Mouse (Mus musculus) thymus, postnatal 0 days (tissue): Measurements from ENCODE around the gene Wapl. TPM values are rescaled to one million over a fixed set of nuclear protein-coding genes. Genes with fewer than 3 reads are reported as not detected.

ENCODE experiments used
- DNase-seq: peaks from one replicate; pipeline ENCODE4 v3.0.0-alpha.2; 2015; ENCODE audit warnings: low spot score
- polyA plus RNA-seq: library from polyadenylated mRNA; unstranded; fragments of >200 nt; fragmentation: Nextera tagmentation; extraction: Ambion mirVana; gene quantifications from 2 replicates; pipeline ENCODE4 v1.2.1, GENCODE M21; 2015

Gene Wapl
- 38.3 and 49.7 TPM in 2 replicates for polyA plus RNA-seq

GRCm38 (mm10) chr14:34673395-34674228 is at the start of gene Wapl:
TSS of gene Wapl (plus strand) at chr14:34673928.
- peak; percentile 96 for DNase-seq

DNA sequence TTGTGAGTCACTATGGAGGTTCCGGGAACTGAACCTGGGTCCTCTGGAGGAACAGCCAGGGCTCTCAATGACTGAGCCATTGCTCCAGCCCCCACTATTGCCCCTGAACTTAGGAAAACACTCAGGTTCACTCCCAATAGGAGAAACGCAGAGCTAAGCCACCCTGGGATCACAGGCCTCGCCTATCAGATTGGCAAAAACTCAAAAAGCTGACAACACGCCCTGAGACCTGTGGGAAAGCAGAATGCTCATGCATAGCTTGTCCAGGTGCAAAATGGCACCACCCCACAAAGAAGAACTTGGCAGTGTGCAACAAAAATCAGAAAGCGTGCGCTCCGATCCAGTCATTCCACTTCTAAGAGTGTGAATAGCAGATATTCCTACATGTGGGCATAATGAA is 46.9 kb upstream of the Wapl start:
- DNase-seq, result no peak

GRCm38 (mm10) chr14:34632722-34633448 is 40.8 kb upstream of the Wapl start:
- DNase-seq, result peak; percentile 16

- DNase-seq, result no peak
Measured at GRCm38 (mm10) chr14:34635192-34635591, 38.5 kb upstream of the Wapl start.

DNA sequence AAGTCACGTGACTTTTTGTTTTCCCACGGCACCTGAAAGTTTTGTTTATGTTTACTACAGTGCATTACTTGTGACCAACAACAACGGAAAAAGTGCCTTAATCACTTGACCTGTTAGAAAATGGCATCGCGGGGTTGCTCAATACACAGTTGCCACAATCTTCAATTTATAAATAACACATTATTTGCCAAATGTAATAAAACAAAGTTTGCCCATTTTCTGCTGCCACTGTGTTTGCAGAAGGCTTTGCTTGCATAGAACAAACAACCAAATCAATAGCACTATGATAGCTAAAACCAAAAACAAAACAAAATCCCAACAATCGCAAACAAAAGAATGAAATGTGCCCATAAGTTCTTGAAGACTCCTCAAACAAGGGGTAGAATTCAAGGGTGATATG is 38.0 kb upstream of the Wapl start:
- no peak for DNase-seq

GRCm38 (mm10) chr14:34644140-34644539 is 29.6 kb upstream of the Wapl start:
- no peak for DNase-seq

- DNase-seq, result no peak
Measured at GRCm38 (mm10) chr14:34647870-34648475, 25.8 kb upstream of the Wapl start.

DNA sequence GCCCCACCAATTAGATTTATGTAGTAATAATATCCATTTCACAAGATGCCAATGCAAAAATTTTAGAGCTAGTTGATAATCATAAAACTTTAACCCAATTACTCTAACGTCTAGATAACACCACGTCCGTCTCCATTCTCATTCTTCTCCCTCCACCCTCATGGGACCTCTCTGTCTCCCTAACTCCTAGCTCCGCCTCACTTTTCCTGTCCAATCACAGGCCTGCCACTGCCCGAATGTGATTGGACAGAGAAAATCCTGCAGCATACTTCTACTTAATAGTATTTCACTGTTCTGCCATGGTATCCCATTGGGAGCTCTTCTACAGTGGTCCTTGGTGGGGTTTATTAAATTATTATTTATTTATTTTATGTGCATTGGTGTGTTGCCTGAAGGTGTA is 16.6 kb upstream of the Wapl start:
- DNase-seq, result no peak

DNA sequence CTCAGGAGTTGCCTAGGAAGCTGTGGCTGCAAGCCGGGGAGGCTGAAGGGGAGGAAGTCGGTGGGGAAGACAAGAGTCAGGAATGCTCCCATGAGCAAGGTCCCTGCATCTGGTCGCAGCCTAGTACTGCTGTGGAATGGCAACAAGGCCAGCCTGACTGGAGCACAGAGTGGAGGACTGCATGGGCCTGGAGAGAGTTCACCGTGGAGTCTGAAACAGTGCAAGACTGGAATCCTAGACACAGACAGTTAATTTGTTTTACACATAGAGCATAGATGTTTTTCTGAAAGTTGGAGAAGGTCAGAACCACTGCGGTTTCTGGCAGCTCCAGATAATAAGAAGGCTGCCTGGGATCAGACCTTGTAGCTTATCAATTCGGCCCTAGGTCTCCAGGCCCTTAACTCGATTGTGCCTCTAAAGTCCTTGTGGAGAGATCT is 13.4 kb upstream of the Wapl start:
- peak; percentile 61 for DNase-seq

- DNase-seq, result no peak
Measured at GRCm38 (mm10) chr14:34660788-34661591, 12.7 kb upstream of the Wapl start.

- DNase-seq, result peak; percentile 89
Measured at GRCm38 (mm10) chr14:34661621-34662477, 11.9 kb upstream of the Wapl start.

- DNase-seq, result no peak
Measured at GRCm38 (mm10) chr14:34662478-34662826, 11.3 kb upstream of the Wapl start.

DNA sequence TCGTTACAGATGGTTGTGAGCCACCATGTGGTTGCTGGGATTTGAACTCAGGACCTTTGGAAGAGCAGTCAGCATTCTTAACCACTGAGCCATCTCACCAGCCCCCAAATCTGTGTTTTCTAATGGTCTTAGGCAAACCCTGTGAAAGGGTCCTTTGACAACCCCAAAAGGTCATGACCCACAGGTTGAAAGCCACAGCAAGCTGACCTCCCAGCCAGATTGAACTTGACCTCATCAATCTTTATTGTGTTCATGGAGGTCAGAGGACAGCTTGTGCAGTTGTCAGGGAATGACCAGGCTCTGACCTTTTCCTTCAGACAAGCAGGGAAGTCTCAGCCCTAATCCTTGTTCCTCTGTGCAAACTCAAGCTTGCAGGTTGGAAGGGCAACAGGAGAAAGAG is 10.3 kb upstream of the Wapl start:
- DNase-seq, result no peak

DNA sequence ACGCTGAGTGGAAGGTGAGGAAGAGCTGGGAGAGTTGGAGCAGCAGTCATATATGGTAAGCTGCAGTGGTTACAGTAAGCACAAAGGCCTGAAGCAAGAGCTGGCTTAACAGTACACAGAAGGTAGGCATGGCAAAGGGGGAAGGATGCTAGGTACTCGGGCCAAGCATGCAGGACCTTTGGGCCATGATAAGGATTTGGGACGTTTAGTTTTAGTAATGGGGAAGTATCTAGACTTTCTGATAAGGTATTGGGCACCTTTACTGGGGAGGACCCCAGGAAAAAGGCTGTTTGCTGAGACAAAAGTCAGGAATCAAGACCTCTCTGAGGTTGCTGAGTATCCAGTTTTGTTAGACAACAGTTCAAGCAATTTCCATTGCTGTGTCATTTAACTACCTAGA is 4.6 kb upstream of the Wapl start:
- no peak for DNase-seq

DNA sequence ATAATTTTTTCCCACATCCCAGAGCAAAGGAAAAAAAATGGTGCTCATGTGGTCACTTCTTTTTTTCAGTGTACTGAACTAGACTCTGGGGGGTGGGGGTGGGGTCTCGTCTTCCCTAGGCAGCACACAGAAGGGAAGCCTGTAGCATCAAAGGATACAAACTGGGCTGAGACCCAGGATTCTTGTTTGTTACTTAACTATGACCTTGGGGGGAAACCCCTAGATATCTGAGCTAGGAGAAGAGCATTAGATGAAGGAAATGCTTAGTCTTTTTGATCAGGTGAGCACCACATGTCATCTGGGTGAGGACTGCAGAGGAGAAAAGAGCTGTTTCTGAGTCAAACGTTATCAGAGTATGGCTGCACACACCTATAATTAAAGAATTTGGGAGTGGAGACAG is 3.5 kb upstream of the Wapl start:
- DNase-seq, result no peak

DNA sequence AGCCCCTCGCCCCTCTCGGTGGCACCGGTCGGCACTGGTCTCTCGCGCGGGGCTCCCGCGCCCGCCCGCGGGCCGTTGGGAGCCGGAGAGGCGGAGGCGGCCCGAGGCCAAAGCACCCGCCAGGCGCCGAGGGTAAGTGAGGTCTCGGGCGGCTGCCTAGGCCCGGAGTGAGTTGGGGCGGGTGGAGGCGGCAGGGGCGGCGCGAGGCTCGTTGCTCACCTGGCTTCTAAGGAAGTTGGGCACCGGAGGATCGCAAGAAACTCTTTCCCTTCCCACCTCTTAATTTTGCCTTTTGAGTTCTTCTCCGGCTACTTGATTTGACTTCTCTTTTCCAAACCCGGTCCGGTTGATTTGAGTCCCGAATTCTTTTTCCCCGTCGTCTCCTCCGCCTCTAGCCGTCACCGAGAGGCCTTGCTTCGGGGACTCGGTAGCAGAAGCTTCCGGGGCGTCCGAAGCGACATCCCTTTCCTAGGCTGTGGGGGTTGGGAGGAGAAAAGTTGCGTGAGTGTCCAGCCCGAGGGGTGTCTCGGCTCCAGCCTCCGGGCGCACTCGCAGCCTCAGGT is 582 bp downstream of the Wapl start:
- peak; percentile 64 for DNase-seq

GRCm38 (mm10) chr14:34674932-34675331 is 1.2 kb downstream of the Wapl start:
- no peak for DNase-seq

- no peak for DNase-seq
Measured at GRCm38 (mm10) chr14:34675347-34675865, 1.7 kb downstream of the Wapl start.

- no peak for DNase-seq
Measured at GRCm38 (mm10) chr14:34680815-34681214, 7.1 kb downstream of the Wapl start.

DNA sequence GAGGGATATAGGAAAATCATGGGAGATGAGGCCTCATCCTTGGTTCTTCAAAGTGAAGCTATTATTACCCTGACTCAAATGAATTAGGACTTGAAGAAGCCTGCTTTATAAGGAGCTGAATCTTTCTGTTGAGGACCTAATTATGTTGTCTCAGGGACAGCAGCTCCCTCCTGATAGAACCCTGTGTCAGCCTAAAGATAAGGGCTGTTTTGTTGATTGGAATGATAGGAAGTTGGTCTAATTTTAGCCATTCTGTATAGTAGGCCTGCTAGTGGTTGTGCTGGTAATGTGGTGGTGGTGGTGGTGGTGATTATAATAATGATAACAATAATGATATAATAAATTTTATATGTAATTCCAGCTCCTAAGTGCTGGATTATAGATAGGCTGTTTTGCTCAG is 11.3 kb downstream of the Wapl start:
- DNase-seq, result no peak
